Mouse (Mus musculus) adrenal gland, adult 2 months (tissue): ENCODE measurements around the gene Shc2. TPM values are rescaled to one million over a fixed set of nuclear protein-coding genes. Genes with fewer than 3 reads are reported as not detected.

Source experiments
- DNase-seq: peaks from one replicate; pipeline ENCODE4 v3.0.0; 2021
- polyA plus RNA-seq: library from polyadenylated mRNA; depleted of rRNA; stranded (reverse); fragments of >200 nt; gene quantifications from 2 replicates; pipeline ENCODE4 v1.2.3, GENCODE M21; 2012
- total RNA-seq, 2 experiments: library from RNA; stranded (reverse); gene quantifications; 2 replicates each; pipeline ENCODE4 v1.2.3; 2021

The Shc2 gene
- total and polyA plus RNA-seq, 3 experiments: 2.0 to 6.7 (median 4.8) TPM

- no peak for DNase-seq
Measured at GRCm38 (mm10) chr10:79614305-79614643, 23.4 kb downstream of the Shc2 start.

- peak; percentile 62 for DNase-seq
Measured at GRCm38 (mm10) chr10:79613578-79614304, 24.0 kb downstream of the Shc2 start, which contains the start of gene C2cd4c. TSS of gene C2cd4c (minus strand) at chr10:79614025.

GRCm38 (mm10) chr10:79612192-79613135 lies 25.3 kb downstream of the Shc2 start:
- DNase-seq: no peak

- no peak for DNase-seq
Measured at GRCm38 (mm10) chr10:79611296-79611695, 26.4 kb downstream of the Shc2 start.

DNA sequence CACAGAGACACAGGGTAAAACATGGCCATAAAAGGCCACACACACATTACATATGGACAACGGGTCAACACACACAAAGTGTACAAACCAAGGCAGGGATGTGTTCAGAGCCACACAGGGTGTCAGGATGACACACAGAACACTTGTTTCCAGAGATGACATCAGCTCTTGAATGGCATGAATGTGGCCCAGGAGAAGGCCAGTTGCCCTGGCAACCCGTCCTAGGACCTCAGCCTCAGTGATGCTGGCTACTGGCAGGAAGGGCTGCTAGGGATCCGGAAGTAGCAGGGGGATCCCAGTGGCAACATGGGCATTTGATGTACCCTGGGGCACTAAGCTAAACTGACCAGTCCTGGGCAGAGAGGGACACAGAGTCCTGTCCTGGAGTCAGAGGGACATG lies 28.4 kb downstream of the Shc2 start:
- DNase-seq: no peak

DNA sequence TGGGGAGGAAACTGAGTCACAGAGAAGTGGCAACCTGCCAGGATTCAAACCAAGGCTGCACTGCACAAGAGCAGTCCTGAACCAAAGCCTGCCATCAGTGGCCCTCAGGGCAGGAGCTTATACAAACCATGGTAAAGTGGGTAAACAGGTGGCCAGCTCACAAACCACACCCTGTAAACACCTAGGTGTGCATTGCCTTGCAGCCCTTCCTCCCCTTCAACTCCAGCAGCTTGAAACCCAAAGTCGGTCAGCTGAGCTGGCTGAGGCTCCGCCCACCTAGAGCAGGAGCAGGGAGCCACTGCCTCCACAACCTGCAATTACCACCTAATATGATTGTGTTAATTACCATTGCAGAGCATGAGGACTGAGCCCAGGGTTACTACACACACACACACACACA lies 29.8 kb downstream of the Shc2 start:
- DNase-seq: no peak

DNA sequence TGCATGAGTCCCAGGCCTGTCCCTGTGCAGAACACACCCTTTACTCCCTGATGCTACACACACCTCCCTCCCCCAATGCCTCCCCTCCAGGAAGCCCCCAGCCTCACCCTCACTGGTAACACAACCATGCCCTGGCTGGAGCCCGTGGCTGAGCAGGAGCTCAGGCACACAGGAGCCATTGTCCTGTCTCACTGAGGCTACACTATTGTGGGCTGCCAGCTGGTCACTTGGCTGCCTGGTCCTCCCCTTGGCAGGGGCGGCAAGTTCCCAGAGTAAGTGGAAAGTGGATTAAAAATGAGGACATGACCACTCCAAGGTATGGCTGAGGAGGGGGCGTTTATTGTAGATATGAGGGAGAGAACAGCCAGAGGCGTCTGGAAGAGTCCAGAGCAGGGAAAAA lies 31.2 kb downstream of the Shc2 start:
- no peak for DNase-seq

DNA sequence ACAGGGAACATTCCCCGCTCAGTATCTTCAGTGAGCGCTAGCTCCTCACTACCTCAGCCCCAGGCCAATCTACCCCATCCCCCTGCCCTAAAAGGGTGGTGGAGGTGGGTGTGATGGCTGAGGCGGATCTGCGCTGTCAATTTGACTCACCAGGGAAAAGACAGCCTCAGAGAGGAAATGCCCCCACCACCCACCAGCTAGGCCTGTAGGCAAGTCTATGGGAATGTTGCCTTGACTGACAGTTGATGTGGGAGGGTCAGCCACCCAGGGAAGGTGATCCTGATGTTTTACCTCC lies 39.8 kb downstream of the Shc2 start:
- no peak for DNase-seq

GRCm38 (mm10) chr10:79597051-79597935 lies 40.4 kb downstream of the Shc2 start:
- no peak for DNase-seq

- no peak for DNase-seq
Measured at GRCm38 (mm10) chr10:79595590-79595929, 42.2 kb downstream of the Shc2 start.

DNA sequence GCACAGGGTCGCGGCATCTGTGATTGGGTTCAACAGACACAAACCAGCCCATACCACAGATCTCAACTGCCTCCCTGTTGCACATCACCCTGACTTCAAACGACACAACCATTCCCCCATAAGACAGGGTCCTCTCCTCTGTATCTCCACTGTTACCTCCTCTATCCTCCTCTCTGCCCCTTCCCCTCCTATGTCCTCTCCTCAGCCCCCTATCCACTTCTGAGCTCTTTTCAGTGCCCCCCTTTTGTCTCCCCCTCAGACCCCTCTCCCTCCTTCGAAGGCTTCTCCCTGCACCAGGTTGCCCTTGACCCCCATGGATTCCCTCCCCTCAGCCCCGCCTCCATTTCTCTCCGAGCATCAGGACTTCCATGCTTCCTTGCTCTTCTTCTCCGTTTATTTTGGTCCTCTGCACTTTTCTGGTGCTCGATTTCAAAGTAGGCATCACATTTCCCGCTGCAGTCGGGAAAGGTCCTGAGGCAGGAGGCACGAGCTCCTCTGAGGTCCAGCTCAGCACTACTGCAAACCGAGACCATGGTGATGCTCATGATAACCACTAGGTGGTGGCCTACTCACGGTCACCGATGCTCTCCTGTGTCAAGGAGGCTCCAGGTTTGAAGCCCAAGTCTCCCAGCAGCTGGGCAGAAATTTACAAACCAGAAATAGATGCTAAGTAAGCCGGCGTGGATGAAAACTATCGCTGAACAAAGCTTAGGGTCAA lies 42.7 kb downstream of the Shc2 start:
- DNase-seq: peak; percentile 50

DNA sequence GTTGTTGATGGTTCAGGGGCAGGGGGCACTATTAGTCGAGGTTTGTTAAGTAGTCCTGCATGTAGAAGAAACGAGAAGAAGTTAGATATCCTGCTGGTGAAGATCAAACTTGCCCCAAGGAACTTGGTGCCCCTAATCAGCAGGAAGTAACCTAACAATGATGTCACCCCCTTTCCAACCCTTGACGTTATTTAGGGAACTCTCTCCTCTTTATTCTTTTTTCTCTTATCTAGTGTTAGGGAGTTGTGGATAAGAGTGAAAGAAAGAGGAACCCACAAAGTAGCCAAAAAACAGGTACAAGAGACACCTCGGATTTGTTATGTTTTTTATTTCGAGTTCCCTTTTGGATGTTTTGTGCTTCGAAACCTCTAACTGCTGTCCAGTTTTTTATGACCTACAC lies 43.6 kb downstream of the Shc2 start:
- DNase-seq: no peak

DNA sequence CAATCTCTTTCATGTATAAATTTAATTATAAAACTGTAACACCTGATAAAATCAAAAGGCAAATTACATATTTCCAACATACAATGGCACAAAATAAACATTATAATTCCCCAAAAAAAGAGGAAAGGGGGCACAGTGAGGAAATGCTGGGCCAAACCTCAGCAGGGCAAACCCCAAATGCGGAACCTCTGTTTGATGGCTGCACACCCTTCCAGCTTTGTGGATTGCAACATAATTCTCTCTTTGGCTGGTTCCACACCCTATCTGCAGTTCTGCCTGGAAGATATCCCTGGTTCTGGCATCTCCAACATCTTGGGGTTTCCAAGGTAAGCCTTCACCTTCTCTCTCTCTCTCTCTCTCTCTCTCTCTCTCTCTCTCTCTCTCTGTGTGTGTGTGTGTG lies 47.0 kb downstream of the Shc2 start:
- no peak for DNase-seq

GRCm38 (mm10) chr10:79587752-79588126 lies 50.0 kb downstream of the Shc2 start:
- DNase-seq: no peak

DNA sequence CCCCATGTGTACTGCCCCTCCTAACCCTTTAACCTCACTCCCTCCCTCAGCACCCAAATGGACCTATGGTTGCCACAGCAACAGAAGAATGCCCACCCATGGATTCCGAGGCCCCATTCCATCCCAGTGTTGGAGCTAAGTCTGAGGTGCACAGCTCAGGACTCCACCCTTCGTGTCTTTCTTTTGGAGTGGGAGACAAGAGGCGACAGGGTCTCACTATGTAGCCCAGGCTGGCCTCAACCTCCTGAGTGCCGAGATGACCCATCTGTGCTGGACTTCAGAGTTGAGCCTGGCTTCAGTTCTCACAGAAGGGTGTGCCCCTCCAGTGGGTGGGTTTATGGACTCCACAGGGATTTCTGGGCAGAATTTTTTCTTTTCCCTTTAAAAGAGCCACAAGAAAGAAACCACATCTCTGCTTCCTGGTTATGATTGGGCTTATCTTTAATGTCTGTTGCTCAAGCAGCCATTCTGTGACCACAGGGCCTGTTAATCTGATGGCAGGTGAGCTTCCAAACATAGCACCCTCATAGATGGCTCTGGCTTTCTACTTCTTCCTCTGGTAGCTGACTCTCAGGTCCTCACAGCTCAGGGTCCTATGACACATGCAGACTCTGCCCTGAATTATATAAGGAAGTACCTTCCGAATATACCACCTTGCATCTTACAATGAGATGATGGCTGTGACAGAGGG lies 50.5 kb downstream of the Shc2 start, which contains the start of gene Theg:
Theg (minus strand) TSS at position 271 of the 691 bp plus-strand sequence.
- DNase-seq: no peak

GRCm38 (mm10) chr10:79586243-79586642 lies 51.5 kb downstream of the Shc2 start:
- no peak for DNase-seq

DNA sequence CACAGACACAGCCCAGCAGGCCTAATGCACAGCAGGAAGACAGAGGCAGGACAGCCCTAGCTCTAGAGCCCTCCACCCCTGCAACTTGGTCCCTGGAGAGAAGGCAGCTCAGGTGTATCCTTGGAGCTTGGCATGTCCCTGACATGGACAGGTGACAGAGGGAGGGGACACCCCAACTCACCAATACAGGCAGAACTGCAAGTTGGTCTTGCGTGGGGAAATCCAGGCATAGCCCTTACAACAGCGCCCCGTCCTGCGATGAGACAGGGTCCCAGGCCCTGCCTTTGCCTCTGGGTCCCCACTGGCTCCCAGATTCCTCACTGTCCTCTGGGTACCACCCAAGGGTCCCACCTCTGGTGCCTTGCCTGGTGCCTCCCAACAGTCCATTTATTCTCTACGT lies 52.0 kb downstream of the Shc2 start:
- DNase-seq: no peak

- DNase-seq: no peak
Measured at GRCm38 (mm10) chr10:79585136-79585535, 52.6 kb downstream of the Shc2 start.

GRCm38 (mm10) chr10:79584426-79584825 lies 53.3 kb downstream of the Shc2 start:
- DNase-seq: no peak

GRCm38 (mm10) chr10:79584021-79584420 lies 53.7 kb downstream of the Shc2 start:
- no peak for DNase-seq

DNA sequence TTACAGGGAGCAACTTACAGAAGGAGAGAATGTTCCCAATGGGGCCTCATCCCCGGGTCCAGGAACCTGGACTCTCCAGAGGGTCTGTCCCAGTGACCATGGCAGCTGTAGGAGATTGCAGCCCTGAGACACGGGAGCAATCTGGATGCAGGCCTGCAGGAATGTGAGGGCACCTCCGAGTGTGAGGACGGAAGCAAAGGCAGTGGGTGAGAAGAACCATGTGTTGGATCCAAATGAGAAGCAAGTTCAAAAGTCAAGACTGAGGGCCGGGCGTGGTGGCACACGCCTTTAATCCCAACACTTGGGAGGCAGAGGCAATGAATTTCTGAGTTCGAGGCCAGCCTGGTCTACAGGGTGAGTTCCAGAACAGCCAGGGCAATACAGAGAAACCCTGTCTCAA lies 56.2 kb downstream of the Shc2 start:
- no peak for DNase-seq
